Mouse (Mus musculus): ENCODE results near the gene Rabgap1l. TPM values are rescaled to one million over a fixed set of nuclear protein-coding genes. Genes with fewer than 3 reads are reported as not detected.

Rabgap1l gene
- polyA plus RNA-seq (2014; fragmentation: Nextera tagmentation; extraction: Ambion mirVana), result 11.5 and 17.4 TPM in 2 replicates

DNA sequence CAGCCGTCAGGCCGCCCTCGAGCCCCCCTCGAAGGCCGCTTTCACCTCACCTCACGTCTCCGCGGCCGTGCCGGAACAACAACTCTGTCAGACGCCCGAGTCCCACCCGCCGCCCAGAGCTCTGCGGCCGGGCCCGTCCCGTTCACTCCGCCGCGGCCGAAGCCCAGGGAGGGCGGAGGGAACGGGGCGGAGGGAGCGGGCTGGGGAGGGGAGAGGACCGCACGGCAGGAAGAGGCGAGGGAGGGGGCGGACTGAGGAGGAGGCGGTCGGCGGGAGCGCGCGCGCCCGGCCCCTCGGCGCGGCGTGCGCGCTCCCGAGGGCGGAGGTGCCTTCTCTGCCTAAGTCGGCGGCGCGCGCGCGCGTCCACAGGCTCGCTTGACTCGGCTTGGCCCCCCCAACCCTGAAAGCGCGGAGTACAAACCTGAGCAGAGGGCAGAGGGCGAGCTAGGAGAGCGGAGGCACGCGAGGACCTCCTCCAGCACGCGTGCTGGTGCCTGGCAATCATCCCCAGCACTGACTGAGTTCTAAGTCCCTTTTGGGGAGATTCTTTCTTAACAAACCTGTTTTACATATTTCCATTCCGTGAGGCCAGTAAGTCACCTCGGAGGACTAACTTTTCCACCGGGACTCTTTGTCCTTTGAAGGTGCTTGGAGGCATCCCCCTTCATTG, at the start of gene Rabgap1l:
TSS of gene Rabgap1l (minus strand) at position 526 of the 670 bp plus-strand sequence.
- ATAC-seq (replicated peaks; ENCODE audit: low FRiP score), result peak; percentile 97
- WGBS, result under 1% methylated on average over 60 of the region's 67 CpGs
- H3K27ac ChIP-seq (ENCODE audit: low read depth, low read length), result no peak within 1 kb of the TSS

GRCm38 (mm10) chr1:160842567-160842966, 49.6 kb upstream of the Rabgap1l start:
- no peak for ATAC-seq (replicated peaks; ENCODE audit: low FRiP score)
- Histone ChIP-seq H3K27ac (ENCODE audit: low read depth, low read length) (no peak overlapping the region), H3K9ac (ENCODE audit: low read length) (no peak overlapping the region), H3K9me3 (ENCODE audit: control insufficient read depth, low read length) (no peaks in the 10 kb centered on the region), H3K27me3 (ENCODE audit: control insufficient read depth, insufficient read depth, low read length) (no peaks in the 10 kb centered on the region), H3K4me1 (replicated peaks; ENCODE audit: control insufficient read depth, insufficient read depth, low read length) (no peaks in the 10 kb centered on the region), H3K4me3 (ENCODE audit: low read depth, low read length) (no peak overlapping the region), H3K4me2 (ENCODE audit: low read depth, low read length, severe bottlenecking) (no peak overlapping the region), H3K36me3 (ENCODE audit: control insufficient read depth, insufficient read depth, low read length) (no peaks in the 10 kb centered on the region)
- DNase-seq (ENCODE audit: low spot score), result no peak
- WGBS, result 89% methylated on average over 10 of the region's 10 CpGs

More for the DNA sequence above, at the start of gene Rabgap1l:
- no peaks in the 10 kb centered on the region for H3K36me3 ChIP-seq (ENCODE audit: control insufficient read depth, insufficient read depth, low read length)
- H3K4me1 ChIP-seq (replicated peaks; ENCODE audit: control insufficient read depth, insufficient read depth, low read length), result peaks cover 2% of the 10 kb centered on the region; the same call in 1 of the 2 replicates
- H3K9ac ChIP-seq (ENCODE audit: low read length), result peak within 1 kb of the TSS; percentile 82
- peak; percentile 94 for DNase-seq (ENCODE audit: low spot score)
- no peaks in the 10 kb centered on the region for H3K9me3 ChIP-seq (ENCODE audit: control insufficient read depth, low read length)
- H3K4me3 ChIP-seq (ENCODE audit: low read depth, low read length), result peak within 1 kb of the TSS; percentile 78
- H3K27me3 ChIP-seq (ENCODE audit: control insufficient read depth, insufficient read depth, low read length), result no peaks in the 10 kb centered on the region
- peak within 1 kb of the TSS; percentile 97 for H3K4me2 ChIP-seq (ENCODE audit: low read depth, low read length, severe bottlenecking)

DNA sequence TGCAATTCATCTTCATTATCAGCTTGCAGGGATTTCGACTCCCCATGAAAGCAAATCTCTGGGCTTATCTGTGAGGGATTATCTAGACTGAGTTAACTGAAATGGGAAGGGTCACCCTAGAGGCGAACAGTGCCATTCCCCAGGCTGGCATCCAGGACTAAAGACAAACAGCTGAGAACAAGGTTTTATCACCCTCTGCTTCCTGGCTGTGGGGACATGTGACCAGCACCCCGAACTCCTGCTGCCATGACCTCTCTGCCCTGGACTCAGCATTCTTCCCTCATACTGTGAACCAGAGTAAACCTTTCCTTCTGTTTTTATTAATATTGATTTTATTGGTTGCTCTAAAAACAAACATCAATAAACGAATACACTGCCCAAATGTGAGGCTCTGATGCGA, 47.6 kb upstream of the Rabgap1l start:
- DNase-seq (ENCODE audit: low spot score), result no peak
- Histone ChIP-seq H3K4me1 (replicated peaks; ENCODE audit: control insufficient read depth, insufficient read depth, low read length) (no peaks in the 10 kb centered on the region), H3K27me3 (ENCODE audit: control insufficient read depth, insufficient read depth, low read length) (no peaks in the 10 kb centered on the region), H3K27ac (ENCODE audit: low read depth, low read length) (no peak overlapping the region), H3K4me2 (ENCODE audit: low read depth, low read length, severe bottlenecking) (no peak overlapping the region), H3K9ac (ENCODE audit: low read length) (no peak overlapping the region), H3K4me3 (ENCODE audit: low read depth, low read length) (no peak overlapping the region), H3K9me3 (ENCODE audit: control insufficient read depth, low read length) (no peaks in the 10 kb centered on the region), H3K36me3 (ENCODE audit: control insufficient read depth, insufficient read depth, low read length) (no peaks in the 10 kb centered on the region)
- no peak for ATAC-seq (replicated peaks; ENCODE audit: low FRiP score)
- WGBS, result 80% methylated on average over 5 of the region's 5 CpGs

DNA sequence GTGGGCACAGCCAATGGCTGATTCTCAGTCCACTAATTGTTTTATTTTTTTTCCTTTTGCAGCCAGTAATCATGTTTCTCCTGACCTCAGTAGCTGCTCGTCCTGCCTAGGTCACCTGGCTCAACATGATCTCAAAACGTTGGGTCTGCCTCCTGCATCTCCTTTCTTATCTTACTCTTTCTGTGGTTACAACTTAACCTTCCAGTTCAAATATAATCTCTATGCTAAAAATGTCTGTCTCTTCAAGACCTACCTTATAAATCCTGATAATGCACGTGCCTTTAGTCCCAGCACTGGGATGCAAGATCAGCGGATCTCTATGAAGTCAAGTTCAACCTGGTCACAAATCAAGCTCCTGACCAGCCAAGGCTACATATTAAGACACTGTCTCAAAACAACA, 46.1 kb upstream of the Rabgap1l start:
- no peaks in the 10 kb centered on the region for H3K9me3 ChIP-seq (ENCODE audit: control insufficient read depth, low read length)
- H3K27me3 ChIP-seq (ENCODE audit: control insufficient read depth, insufficient read depth, low read length), result no peaks in the 10 kb centered on the region
- no peaks in the 10 kb centered on the region for H3K36me3 ChIP-seq (ENCODE audit: control insufficient read depth, insufficient read depth, low read length)
- no peaks in the 10 kb centered on the region for H3K4me1 ChIP-seq (replicated peaks; ENCODE audit: control insufficient read depth, insufficient read depth, low read length)
- WGBS, result 78% methylated on average over 4 of the region's 4 CpGs
- no peak overlapping the region for H3K27ac ChIP-seq (ENCODE audit: low read depth, low read length)
- DNase-seq (ENCODE audit: low spot score) (no peak), ATAC-seq (replicated peaks; ENCODE audit: low FRiP score) (no peak)
- H3K4me2 ChIP-seq (ENCODE audit: low read depth, low read length, severe bottlenecking), result no peak overlapping the region
- H3K4me3 ChIP-seq (ENCODE audit: low read depth, low read length), result no peak overlapping the region
- H3K9ac ChIP-seq (ENCODE audit: low read length), result no peak overlapping the region

DNA sequence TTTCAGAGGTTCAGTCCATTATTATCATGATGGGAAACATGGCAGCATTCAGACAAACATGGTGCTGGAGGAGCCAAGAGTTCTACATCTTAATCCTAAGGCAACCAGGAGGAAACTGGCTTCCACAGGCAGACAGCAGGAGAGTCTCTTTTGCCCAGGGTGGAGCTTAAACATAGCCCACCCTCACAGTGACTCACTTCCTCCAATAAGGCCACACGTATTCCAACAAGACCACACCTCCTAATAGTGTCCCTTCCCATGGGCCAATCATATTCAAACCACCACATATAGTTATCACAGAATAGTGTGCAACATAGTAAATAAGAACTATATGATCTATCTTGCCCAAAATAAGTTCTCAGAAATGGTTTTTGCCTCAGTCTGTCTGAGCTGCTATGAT, 41.4 kb upstream of the Rabgap1l start:
- WGBS, result 86% methylated on average over 1 of the region's 1 CpGs

GRCm38 (mm10) chr1:160832267-160833021, 39.4 kb upstream of the Rabgap1l start:
- H3K27me3 ChIP-seq (ENCODE audit: control insufficient read depth, insufficient read depth, low read length), result no peaks in the 10 kb centered on the region
- H3K36me3 ChIP-seq (ENCODE audit: control insufficient read depth, insufficient read depth, low read length), result no peaks in the 10 kb centered on the region
- H3K4me2 ChIP-seq (ENCODE audit: low read depth, low read length, severe bottlenecking), result no peak overlapping the region
- no peak overlapping the region for H3K9ac ChIP-seq (ENCODE audit: low read length)
- 91% methylated on average over 9 of the region's 9 CpGs for WGBS
- H3K27ac ChIP-seq (ENCODE audit: low read depth, low read length), result no peak overlapping the region
- DNase-seq (ENCODE audit: low spot score), result no peak
- H3K4me1 ChIP-seq (replicated peaks; ENCODE audit: control insufficient read depth, insufficient read depth, low read length), result no peaks in the 10 kb centered on the region
- no peaks in the 10 kb centered on the region for H3K9me3 ChIP-seq (ENCODE audit: control insufficient read depth, low read length)
- H3K4me3 ChIP-seq (ENCODE audit: low read depth, low read length), result no peak overlapping the region
- no peak for ATAC-seq (replicated peaks; ENCODE audit: low FRiP score)

More for the DNA sequence above, 41.4 kb upstream of the Rabgap1l start:
- H3K27ac ChIP-seq (ENCODE audit: low read depth, low read length), result no peak overlapping the region
- no peaks in the 10 kb centered on the region for H3K36me3 ChIP-seq (ENCODE audit: control insufficient read depth, insufficient read depth, low read length)
- no peaks in the 10 kb centered on the region for H3K4me1 ChIP-seq (replicated peaks; ENCODE audit: control insufficient read depth, insufficient read depth, low read length)
- DNase-seq (ENCODE audit: low spot score) (no peak), ATAC-seq (replicated peaks; ENCODE audit: low FRiP score) (no peak)
- H3K4me2 ChIP-seq (ENCODE audit: low read depth, low read length, severe bottlenecking), result no peak overlapping the region
- no peaks in the 10 kb centered on the region for H3K9me3 ChIP-seq (ENCODE audit: control insufficient read depth, low read length)
- no peaks in the 10 kb centered on the region for H3K27me3 ChIP-seq (ENCODE audit: control insufficient read depth, insufficient read depth, low read length)
- H3K4me3 ChIP-seq (ENCODE audit: low read depth, low read length), result no peak overlapping the region
- no peak overlapping the region for H3K9ac ChIP-seq (ENCODE audit: low read length)

DNA sequence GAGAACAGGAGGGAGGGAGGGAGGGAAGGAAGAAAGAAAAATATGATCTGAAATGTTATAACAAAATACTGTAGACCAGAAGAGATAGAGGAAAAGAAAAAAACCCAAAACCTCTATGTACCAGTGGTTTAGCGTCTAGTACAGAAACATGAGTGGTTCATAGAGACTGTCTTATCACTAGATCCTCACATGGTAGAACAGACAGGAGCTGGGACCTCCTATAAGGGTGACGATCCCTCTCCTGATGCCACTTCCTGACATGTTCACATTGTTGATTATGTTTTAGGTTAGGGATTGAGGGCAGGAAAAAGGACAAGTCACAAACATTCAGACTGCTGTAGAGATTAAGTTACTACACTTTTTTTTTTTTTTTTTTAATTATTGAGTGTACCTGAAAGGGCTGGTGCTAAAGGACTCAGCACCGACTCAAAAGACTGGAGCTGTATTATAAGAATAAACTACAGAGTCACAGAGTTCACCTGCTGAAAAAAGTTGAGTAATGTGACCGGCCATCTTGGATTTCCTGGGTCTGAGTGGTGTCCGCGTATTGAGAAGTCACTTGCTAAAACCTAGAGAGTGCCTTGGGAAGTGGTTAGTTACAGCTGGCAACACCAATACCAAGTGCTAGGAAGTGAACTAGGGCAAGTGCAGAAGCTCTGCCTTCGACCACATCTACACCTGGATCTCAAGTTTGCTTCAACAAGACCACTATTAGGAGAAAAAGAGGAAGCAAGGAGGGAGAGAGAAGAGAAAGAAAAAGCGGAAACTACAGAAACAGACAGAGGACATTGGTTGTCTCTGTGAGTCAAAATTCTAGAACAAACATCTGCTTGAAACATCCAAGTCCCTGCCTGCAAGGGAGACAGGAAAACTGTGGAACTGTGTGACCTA, 37.8 kb upstream of the Rabgap1l start:
- H3K9me3 ChIP-seq (ENCODE audit: control insufficient read depth, low read length), result no peaks in the 10 kb centered on the region
- H3K27ac ChIP-seq (ENCODE audit: low read depth, low read length), result no peak overlapping the region
- DNase-seq (ENCODE audit: low spot score) (no peak), ATAC-seq (replicated peaks; ENCODE audit: low FRiP score) (no peak)
- no peaks in the 10 kb centered on the region for H3K27me3 ChIP-seq (ENCODE audit: control insufficient read depth, insufficient read depth, low read length)
- WGBS, result 92% methylated on average over 8 of the region's 8 CpGs
- no peaks in the 10 kb centered on the region for H3K36me3 ChIP-seq (ENCODE audit: control insufficient read depth, insufficient read depth, low read length)
- no peak overlapping the region for H3K9ac ChIP-seq (ENCODE audit: low read length)
- no peak overlapping the region for H3K4me2 ChIP-seq (ENCODE audit: low read depth, low read length, severe bottlenecking)
- H3K4me1 ChIP-seq (replicated peaks; ENCODE audit: control insufficient read depth, insufficient read depth, low read length), result no peaks in the 10 kb centered on the region
- no peak overlapping the region for H3K4me3 ChIP-seq (ENCODE audit: low read depth, low read length)

DNA sequence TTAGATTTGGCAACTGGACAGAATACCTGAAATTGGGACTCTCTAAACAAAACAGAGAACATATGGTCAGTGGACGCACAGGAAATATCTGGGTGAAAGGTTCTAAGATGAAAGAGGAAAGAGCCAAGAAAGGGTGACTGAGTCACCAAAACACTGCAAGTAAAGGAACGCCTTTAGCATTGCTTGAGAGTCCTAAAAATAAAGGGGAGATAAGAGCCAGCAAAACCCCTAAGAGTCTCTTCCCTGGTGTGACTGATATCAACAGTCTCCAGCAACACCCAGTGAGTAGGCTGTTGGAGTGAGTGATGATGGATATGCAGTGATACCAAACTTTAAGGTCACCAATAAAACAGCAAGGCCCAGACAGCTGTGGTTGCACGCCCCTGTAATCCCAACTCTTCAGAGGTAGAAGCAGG, 32.4 kb upstream of the Rabgap1l start:
- Histone ChIP-seq H3K27ac (ENCODE audit: low read depth, low read length) (no peak overlapping the region), H3K4me3 (ENCODE audit: low read depth, low read length) (no peak overlapping the region), H3K27me3 (ENCODE audit: control insufficient read depth, insufficient read depth, low read length) (no peaks in the 10 kb centered on the region), H3K4me1 (replicated peaks; ENCODE audit: control insufficient read depth, insufficient read depth, low read length) (no peaks in the 10 kb centered on the region), H3K9ac (ENCODE audit: low read length) (no peak overlapping the region), H3K9me3 (ENCODE audit: control insufficient read depth, low read length) (no peaks in the 10 kb centered on the region), H3K36me3 (ENCODE audit: control insufficient read depth, insufficient read depth, low read length) (no peaks in the 10 kb centered on the region), H3K4me2 (ENCODE audit: low read depth, low read length, severe bottlenecking) (no peak overlapping the region)
- ATAC-seq (replicated peaks; ENCODE audit: low FRiP score), result no peak
- whole genome bisulfite sequencing, result 84% methylated on average over 3 of the region's 3 CpGs
- DNase-seq (ENCODE audit: low spot score), result no peak

Data from forebrain, embryonic 11.5 days (tissue).